10 mouse cellular contexts compared by ENCODE assay signal in genomic region chr7:49267621-49268325, GRCm38 (mm10).
DNase-seq lines count a peak whose midpoint lies in the region; ATAC-seq and TF ChIP-seq lines count a peak whose summit lies in the region.
"Had no signal": no experiment of that assay in that cellular context is flagged by ENCODE, and none has a peak within 500 bp of the region (broad histone marks: within the 10 kb centered on the region; RNA-seq: fewer than 3 reads in every experiment).

No protein-coding gene starts in this region.

- no peaks in the 10 kb centered on the region for H3K36me3 ChIP-seq in embryonic facial prominence, embryonic 15.5 days
- H3K36me3 ChIP-seq in myocyte (ENCODE audit: control insufficient read depth, insufficient read depth): no peaks in the 10 kb centered on the region

- no peaks in the 10 kb centered on the region for H3K79me2 ChIP-seq in myocyte (ENCODE audit: control insufficient read depth, insufficient read depth)

- no peak overlapping the region for H3K4me3 ChIP-seq in embryonic facial prominence, embryonic 15.5 days (replicated peaks)
- H3K4me3 ChIP-seq in myocyte: no peak overlapping the region

- ATAC-seq in embryonic facial prominence, embryonic 15.5 days (ENCODE audit: insufficient number of reproducible peaks, low FRiP score, low TSS enrichment, low read depth): no peak; the same call in 1 of the 2 replicates
- no peak for ATAC-seq in megakaryocyte, adult 5-6 weeks (ENCODE audit: poor library complexity, severe bottlenecking)

- no peak overlapping the region for H3ac ChIP-seq in myocyte (ENCODE audit: control insufficient read depth, insufficient read length)

- H3K9me3 ChIP-seq in embryonic facial prominence, embryonic 15.5 days (replicated peaks): no peaks in the 10 kb centered on the region

- H3K9ac ChIP-seq in embryonic facial prominence, embryonic 15.5 days: no peak overlapping the region

- TF ChIP-seq CTCF in brain, embryonic 14.5 days (IDR thresholded peaks at IDR 0.05; ENCODE audit: borderline replicate concordance, extremely low read depth, insufficient read depth, insufficient read length): no peak

- peaks cover 46% of the 10 kb centered on the region for H3K4me1 ChIP-seq in embryonic facial prominence, embryonic 15.5 days

- no peaks in the 10 kb centered on the region for H3K27me3 ChIP-seq in embryonic facial prominence, embryonic 15.5 days
- no peaks in the 10 kb centered on the region for H3K27me3 ChIP-seq in myocyte (ENCODE audit: control insufficient read depth, insufficient read depth, insufficient read length)

- WGBS in embryonic facial prominence, embryonic 15.5 days: 54% methylated on average over 12 of the region's 12 CpGs

- H3K4me2 ChIP-seq in embryonic facial prominence, embryonic 15.5 days (replicated peaks): no peak overlapping the region
- peak overlapping the region; percentile 24 for H3K4me2 ChIP-seq in myocyte (ENCODE audit: low read depth)

- peak; percentile 43 for DNase-seq in gastrocnemius, postnatal 25 days
- DNase-seq in gastrocnemius, postnatal 4 days (ENCODE audit: low spot score in 2 of 2): no peak
- peak; percentile 53 for DNase-seq in brain, embryonic 14.5 days (ENCODE audit: low read depth)
- DNase-seq in thymus, postnatal 14 days: no peak
- DNase-seq in lung, postnatal 25 days (ENCODE audit: low spot score): no peak
- DNase-seq: embryo, embryonic 11 days; liver had no signal

- TF ChIP-seq POLR2A in brain, embryonic 14.5 days (IDR thresholded peaks at IDR 0.05; ENCODE audit: borderline replicate concordance, extremely low read depth, insufficient read depth, insufficient read length, poor library complexity, severe bottlenecking): no peak
- no peak for TF ChIP-seq POLR2A in myocyte (IDR thresholded peaks at IDR 0.05; ENCODE audit: insufficient read length, low read depth)

- H3K27ac ChIP-seq in embryonic facial prominence, embryonic 15.5 days (replicated peaks): peak overlapping the region; percentile 63; the same call in 1 of the 2 replicates

TF ChIP-seq in myocyte, 11 proteins besides CTCF, POLR2A, EP300 and RAD21:
- TF ChIP-seq MYOD1 (IDR thresholded peaks at IDR 0.05; ENCODE audit: control insufficient read depth in 1 of 3, insufficient read length in 2 of 3, low read depth in 2 of 3): no peak
- no peak for TF ChIP-seq MYOG (IDR thresholded peaks at IDR 0.05; ENCODE audit: control insufficient read depth in 1 of 3, insufficient read depth in 1 of 3, insufficient read length in 2 of 3, low read depth in 2 of 3)
- no peak for TF ChIP-seq USF1 (IDR thresholded peaks at IDR 0.05; ENCODE audit: low read depth)
- TF ChIP-seq TCF12 (IDR thresholded peaks at IDR 0.05; ENCODE audit: insufficient read depth, poor library complexity, severe bottlenecking): no peak
- no peak for TF ChIP-seq TCF3 (IDR thresholded peaks at IDR 0.05; ENCODE audit: insufficient read length, low read depth)
- TF ChIP-seq SRF (IDR thresholded peaks at IDR 0.05; ENCODE audit: control insufficient read depth, insufficient read length, low read depth): no peak
- no peak for TF ChIP-seq REST (IDR thresholded peaks at IDR 0.05; ENCODE audit: insufficient read depth, insufficient read length)

Comparison
In these comparisons a context has a peak if more than half of its experiments do, and no peak if none do; other contexts are left out.
1. DNase-seq: peak in gastrocnemius, postnatal 25 days (single experiment) and brain, embryonic 14.5 days (single experiment); none in gastrocnemius, postnatal 4 days (0 of 2), thymus, postnatal 14 days (single experiment) and lung, postnatal 25 days (single experiment).